Mouse (Mus musculus) layer of hippocampus, adult 9-11 months (tissue): ENCODE results near the gene Efs.

Experiments used
- DNase-seq: peaks from one replicate; pipeline ENCODE4 v3.0.0; 2022

Gene Efs

GRCm38 (mm10) chr14:54866936-54867335 lies 59.0 kb downstream of the Efs start:
- no peak for DNase-seq
